Mouse (Mus musculus) megakaryocyte, embryonic 14.5 days (primary cell): ENCODE measurements around the gene Nr4a2.

ENCODE experiments used
- FLI1 ChIP-seq: IDR thresholded peaks from 2 replicates; pipeline ENCODE4 v1.6.1; 2012; ENCODE audit warnings: low read length, inconsistent platforms, mixed read lengths
- GATA1 ChIP-seq: IDR thresholded peaks from 3 replicates; pipeline ENCODE4 v1.6.1; 2012; ENCODE audit warnings: mixed read lengths, low read length, inconsistent platforms, borderline replicate concordance

DNA sequence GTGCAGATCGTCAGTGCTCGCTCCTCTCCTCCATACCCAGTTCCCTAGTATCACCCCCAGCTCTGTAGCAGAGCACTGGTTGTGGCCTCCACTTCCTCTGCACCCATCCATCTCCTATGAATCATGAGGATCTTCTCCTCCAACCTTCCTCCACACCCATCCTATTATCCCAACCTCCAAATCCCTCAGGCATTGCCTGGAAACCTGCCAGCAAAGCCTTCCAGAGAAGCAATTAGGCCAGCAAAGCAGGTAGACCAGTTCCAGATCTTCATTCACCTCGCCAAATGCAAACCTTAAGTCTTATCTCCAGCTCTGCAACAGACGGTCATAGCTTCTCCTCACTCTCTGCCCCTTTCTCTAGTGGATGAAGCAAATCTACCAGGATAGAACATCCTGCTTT, 26.0 kb upstream of the Nr4a2 start:
- no peak for TF ChIP-seq GATA1
- no peak for TF ChIP-seq FLI1
